11 mouse cellular contexts compared by ENCODE assay signal in genomic region chr3:149705724-149706123, GRCm38 (mm10).
A peak's percentile ranks its signal among the peaks of the same experiment; 100 is the strongest.
DNase-seq lines count a peak whose midpoint lies in the region; ATAC-seq and TF ChIP-seq lines count a peak whose summit lies in the region.
"Had no signal": no experiment of that assay in that cellular context is flagged by ENCODE, and none has a peak within 500 bp of the region (broad histone marks: within the 10 kb centered on the region; RNA-seq: fewer than 3 reads in every experiment).

No protein-coding gene starts in this region.

- H3K27ac ChIP-seq in cortical plate, adult 2 months (ENCODE audit: insufficient read depth, low read length), result no peak overlapping the region
- H3K27ac ChIP-seq: macrophage had no signal

- DNase-seq in kidney, adult 9 months, result peak; percentile 12
- no peak for DNase-seq in kidney, postnatal 25 days
- DNase-seq in layer of hippocampus, adult 9-11 months, result peak; percentile 34
- DNase-seq in retina, adult 2 months (ENCODE audit: low read depth, low spot score), result peak; percentile 8
- no peak for DNase-seq in adrenal gland, postnatal 25 days
- no peak for DNase-seq in heart, postnatal 14 days
- DNase-seq: heart, postnatal 36 days had no signal

- no peak for TF ChIP-seq CTCF in cortical plate, adult 2 months (IDR thresholded peaks at IDR 0.05; ENCODE audit: extremely low read depth, insufficient read depth, low read length)

- intact Hi-C loops in heart, postnatal 14 days (cut with DNase I), result no loop called here

- ATAC-seq in activated CD4-positive, CD25-positive, alpha-beta regulatory T cell, adult 4 months, result no peak

- TF ChIP-seq POLR2A in cortical plate, adult 2 months (IDR thresholded peaks at IDR 0.05; ENCODE audit: extremely low read depth, insufficient read depth, low read length), result no peak

- H3K4me1 ChIP-seq in cortical plate, adult 2 months (ENCODE audit: control insufficient read depth, insufficient read depth, low read length), result no peaks in the 10 kb centered on the region

- peak overlapping the region; percentile 48 for H3K4me3 ChIP-seq in cortical plate, adult 2 months (ENCODE audit: insufficient read depth, low read length)
- H3K4me3 ChIP-seq: erythroblast, embryonic 14.5 days had no signal

Comparison
In these comparisons a context has a peak if more than half of its experiments do, and no peak if none do; other contexts are left out.
1. DNase-seq: peak in kidney, adult 9 months (single experiment), layer of hippocampus, adult 9-11 months (single experiment) and retina, adult 2 months (single experiment); none in kidney, postnatal 25 days (0 of 2), adrenal gland, postnatal 25 days (single experiment) and heart, postnatal 14 days (0 of 2).